Mouse (Mus musculus): Measurements from ENCODE around the gene Atxn10. TPM values are rescaled to one million over a fixed set of nuclear protein-coding genes. Genes with fewer than 3 reads are reported as not detected.

The Atxn10 gene
- total RNA-seq, 2 experiments from 2014 or later = 103 to 180 TPM

Other genes starting within 250 kb of the Atxn10 start
- gene Smc1b, start 204.3 kb upstream of the Atxn10 start, total RNA-seq (2015) = not detected in 2 replicates
- not detected in 2 replicates for gene Smc1b, start 204.3 kb upstream of the Atxn10 start, total RNA-seq (2017)
- not detected in 2 replicates for gene Ribc2, start 204.2 kb upstream of the Atxn10 start, total RNA-seq (2015)
- not detected in 2 replicates for gene Ribc2, start 204.2 kb upstream of the Atxn10 start, total RNA-seq (2017)
- 0.07 and 0.34 TPM in 2 replicates for gene Fbln1, start 130.3 kb upstream of the Atxn10 start, total RNA-seq (2015)
- gene Fbln1, start 130.3 kb upstream of the Atxn10 start, total RNA-seq (2017) = not detected in 2 replicates
- gene 7530416G11Rik, start 167.0 kb downstream of the Atxn10 start, total RNA-seq (2015) = not detected in 2 replicates
- not detected in 2 replicates for gene 7530416G11Rik, start 167.0 kb downstream of the Atxn10 start, total RNA-seq (2017)
- not detected in 2 replicates for gene Wnt7b, start 246.2 kb downstream of the Atxn10 start, total RNA-seq (2015)
- not detected in 2 replicates for gene Wnt7b, start 246.2 kb downstream of the Atxn10 start, total RNA-seq (2017)

Measured in megakaryocyte, adult 5-6 weeks (primary cell).